Mouse (Mus musculus) small intestine, adult 2 months (tissue): ENCODE measurements around the gene Ppm1l.

ENCODE experiments used
- CTCF ChIP-seq: fragments of 200-500 bp; IDR thresholded peaks from 2 replicates; pipeline ENCODE4 v1.5.1; 2012; ENCODE audit warnings: low read depth, mild to moderate bottlenecking, control low read depth, inconsistent platforms, low read length, moderate library complexity, mixed read lengths; ENCODE audit not compliant: insufficient replicate concordance, insufficient read length; ENCODE audit errors: extremely low read depth
- POLR2A ChIP-seq: fragments of 200-500 bp; IDR thresholded peaks from 2 replicates; pipeline ENCODE4 v1.6.1; 2012; ENCODE audit warnings: low read depth, mild to moderate bottlenecking, control low read depth, inconsistent platforms, low read length, moderate library complexity

- TF ChIP-seq CTCF (no peak), POLR2A (no peak)
Observed at GRCm38 (mm10) chr3:69454330-69454729, 137.7 kb downstream of the Ppm1l start.
